11 mouse cellular contexts compared by ENCODE assay signal in the genomic region with DNA sequence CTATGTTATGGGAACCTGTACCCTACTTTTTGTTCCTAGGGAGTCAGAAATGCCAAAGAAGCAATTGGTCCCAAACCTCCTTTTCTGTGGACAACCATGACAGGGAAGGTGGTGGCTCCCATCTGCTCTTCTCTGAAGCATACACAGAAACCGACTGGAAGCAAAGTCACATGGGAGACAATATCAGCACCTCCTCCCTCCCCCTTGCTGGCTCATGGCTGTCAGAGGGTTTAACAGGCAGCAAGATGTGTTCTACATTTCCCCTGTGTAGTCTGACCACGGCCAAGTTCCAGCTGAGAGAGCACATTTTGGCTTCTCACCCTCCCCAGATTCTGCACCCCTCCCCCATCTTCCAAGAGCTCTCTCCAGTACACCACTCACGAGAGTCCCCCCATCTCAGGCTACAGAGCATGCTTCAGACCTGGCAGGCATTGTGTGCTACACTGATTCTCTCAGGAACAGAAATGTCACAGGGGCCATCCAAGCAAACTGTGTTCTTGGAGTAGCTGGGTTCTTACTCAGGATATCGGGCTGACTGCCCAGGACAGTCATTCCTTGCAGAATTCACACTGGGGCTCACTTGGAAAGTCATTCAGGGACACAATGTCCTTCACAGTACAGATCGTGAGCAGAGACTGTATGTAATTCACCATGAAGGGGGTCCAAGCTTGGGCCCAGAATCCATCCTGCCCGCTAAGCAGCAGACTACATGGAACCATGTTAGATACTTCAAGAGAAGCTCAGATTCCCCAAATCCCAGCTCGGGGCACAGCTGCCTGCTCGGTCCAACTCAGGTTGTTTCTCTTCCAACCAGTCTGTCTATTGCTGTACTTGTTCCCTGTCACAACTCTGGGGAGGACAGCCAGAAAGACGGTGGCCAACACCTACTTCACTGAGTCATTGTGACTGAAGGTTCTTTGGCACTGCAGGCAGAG. TPM values are rescaled to one million over a fixed set of nuclear protein-coding genes. Genes with fewer than 3 reads are reported as not detected.
A peak's percentile ranks its signal among the peaks of the same experiment; 100 is the strongest.
DNase-seq lines count a peak whose midpoint lies in the region; ATAC-seq and TF ChIP-seq lines count a peak whose summit lies in the region.
"Had no signal": no experiment of that assay in that cellular context is flagged by ENCODE, and none has a peak within 500 bp of the region (broad histone marks: within the 10 kb centered on the region; RNA-seq: fewer than 3 reads in every experiment).

No protein-coding gene starts in this region.

- H3K27me3 ChIP-seq in neural tube, embryonic 15.5 days (replicated peaks) = no peaks in the 10 kb centered on the region

- H3K27ac ChIP-seq in neural tube, embryonic 15.5 days (replicated peaks) = no peak overlapping the region

- no peaks in the 10 kb centered on the region for H3K9me3 ChIP-seq in neural tube, embryonic 15.5 days (replicated peaks)
- H3K9me3 ChIP-seq: G1E had no signal

- TF ChIP-seq CTCF in lung, adult 2 months (IDR thresholded peaks at IDR 0.05; ENCODE audit: insufficient read depth, low read length) = no peak

- H3K9ac ChIP-seq in neural tube, embryonic 15.5 days (replicated peaks) = no peak overlapping the region

- no peak overlapping the region for H3K4me3 ChIP-seq in lung, adult 2 months (replicated peaks; ENCODE audit: extremely low read depth, low read depth, low read length)
- no peak overlapping the region for H3K4me3 ChIP-seq in neural tube, embryonic 15.5 days (replicated peaks)
- H3K4me3 ChIP-seq: erythroblast, embryonic 14.5 days; myocyte had no signal

- no peak for TF ChIP-seq POLR2A in lung, adult 2 months (IDR thresholded peaks at IDR 0.05; ENCODE audit: borderline replicate concordance, extremely low read depth, low read depth, low read length)

- WGBS in lung, adult 2 months = 50% methylated on average over 9 of the region's 9 CpGs
- 66% methylated on average over 9 of the region's 9 CpGs for WGBS in neural tube, embryonic 15.5 days

- ATAC-seq in megakaryocyte-erythroid progenitor cell, adult 5-6 weeks (replicated peaks; ENCODE audit: low FRiP score, low TSS enrichment, poor library complexity, severe bottlenecking) = no peak
- ATAC-seq in neural tube, embryonic 15.5 days (ENCODE audit: low FRiP score) = no peak

- H3K36me3 ChIP-seq in neural tube, embryonic 15.5 days = no peaks in the 10 kb centered on the region
- H3K36me3 ChIP-seq: G1E had no signal

- DNase-seq in kidney, adult 9 months = peak; percentile 38
- DNase-seq in kidney, adult 11 months = no peak
- peak; percentile 29 for DNase-seq in brain, adult 2 months (ENCODE audit: low read depth, low spot score)
- peak; percentile 91 for DNase-seq in heart, adult 8-10 months (ENCODE audit: low spot score)
- DNase-seq in lung, adult 2 months = peak; percentile 10
- DNase-seq in right cerebral cortex, postnatal 14 days = no peak

- no peak overlapping the region for H3K4me2 ChIP-seq in neural tube, embryonic 15.5 days

- H3K4me1 ChIP-seq in lung, adult 2 months (ENCODE audit: control insufficient read depth, insufficient read depth, low read length) = no peaks in the 10 kb centered on the region; the same call in 1 of the 2 replicates
- no peaks in the 10 kb centered on the region for H3K4me1 ChIP-seq in neural tube, embryonic 15.5 days

RNA-seq across cellular contexts. Expression of a gene that starts 4.6 kb away (rescaled TPM):
- total RNA-seq in heart, adult 8-10 months (2022) = under 1 TPM in 3 of 4 experiments, not detected in 1; 0.09 to 0.31 (median 0.16) TPM
- polyA plus RNA-seq in lung, adult 2 months (2012; rRNA removed) = 0.07 and 0.17 TPM in 2 replicates
- total RNA-seq in megakaryocyte-erythroid progenitor cell, adult 5-6 weeks (2014; fragmentation: Nextera tagmentation) = not detected in 2 replicates
- not detected in 2 replicates for total RNA-seq in megakaryocyte-erythroid progenitor cell, adult 5-6 weeks (2017)
- 0.05 and 0.17 TPM in 2 replicates for polyA plus RNA-seq in neural tube, embryonic 15.5 days (2015; fragmentation: Nextera tagmentation; extraction: Ambion mirVana)
- total RNA-seq: G1E had no signal
- polyA plus RNA-seq: erythroblast, embryonic 14.5 days; G1E; myocyte had no signal

RNA-seq across cellular contexts. Expression of a gene that starts 52.6 kb away (rescaled TPM):
- 100 to 1,000 TPM; 138 to 167 (median 145) TPM for total RNA-seq in heart, adult 8-10 months (2022)
- polyA plus RNA-seq in lung, adult 2 months (2012; rRNA removed) = 0.55 and 2.2 TPM in 2 replicates
- 0.07 TPM in 1 of 2 replicates, not detected in the other for total RNA-seq in megakaryocyte-erythroid progenitor cell, adult 5-6 weeks (2014; fragmentation: Nextera tagmentation)
- 0.28 TPM in 1 of 2 replicates, not detected in the other for total RNA-seq in megakaryocyte-erythroid progenitor cell, adult 5-6 weeks (2017)
- 0.47 and 0.49 TPM in 2 replicates for polyA plus RNA-seq in neural tube, embryonic 15.5 days (2015; fragmentation: Nextera tagmentation; extraction: Ambion mirVana)

Comparison
In these comparisons a context has a peak if more than half of its experiments do, and no peak if none do; other contexts are left out.
1. DNase-seq: peak in kidney, adult 9 months (single experiment), brain, adult 2 months (single experiment), heart, adult 8-10 months (single experiment) and lung, adult 2 months (single experiment); none in kidney, adult 11 months (single experiment) and right cerebral cortex, postnatal 14 days (single experiment).
2. RNA of a gene that starts 52.6 kb away (total RNA-seq): 138 to 167 TPM in heart, adult 8-10 months; 0.07 to 0.28 TPM in megakaryocyte-erythroid progenitor cell, adult 5-6 weeks; every median in the first group is over 100 times any median in the second.